Mouse (Mus musculus) olfactory bulb, adult 2 months (tissue): ENCODE data around the gene Edn1. TPM values are rescaled to one million over a fixed set of nuclear protein-coding genes. Genes with fewer than 3 reads are reported as not detected.

Source experiments
- H3K27ac ChIP-seq: fragments of 200-500 bp; 2 replicates; pipeline ENCODE4 v1.5.1; 2012; ENCODE audit warnings: low read depth, low read length; ENCODE audit not compliant: insufficient read depth
- H3K4me1 ChIP-seq: fragments of 200-500 bp; 2 replicates; pipeline ENCODE4 v1.6.1; 2012; ENCODE audit warnings: low read length; ENCODE audit not compliant: control insufficient read depth, insufficient read depth
- H3K4me3 ChIP-seq: fragments of 200-500 bp; 2 replicates; pipeline ENCODE4 v1.5.1; 2012; ENCODE audit warnings: mild to moderate bottlenecking, low read depth, low read length, moderate library complexity; ENCODE audit not compliant: insufficient read depth
- CTCF ChIP-seq: fragments of 200-500 bp; IDR thresholded peaks from 2 replicates; pipeline ENCODE4 v1.5.1; 2012; ENCODE audit warnings: low read depth, mild to moderate bottlenecking, low read length, moderate library complexity; ENCODE audit not compliant: insufficient read depth
- POLR2A ChIP-seq: fragments of 200-500 bp; IDR thresholded peaks from 2 replicates; pipeline ENCODE4 v1.6.1; 2012; ENCODE audit warnings: mild to moderate bottlenecking, low read depth, low read length, moderate library complexity; ENCODE audit not compliant: insufficient read depth
- WGBS: fragments of 180-500 bp; shearing (Covaris S2); methylation state at CpG from one replicate; pipeline ENCODE4 v1.1.7; 2018; 5-methylcytosine and 5-hydroxymethylcytosine counted together
- polyA plus RNA-seq: library from polyadenylated mRNA; stranded (reverse); fragments of >200 nt; gene quantifications from 2 replicates; pipeline ENCODE4 v1.2.4, GENCODE M21; 2012; ENCODE audit warnings: low replicate concordance; ENCODE audit not compliant: missing spikeins, insufficient read depth, insufficient read length

Gene Edn1
- not detected in 2 replicates for polyA plus RNA-seq

- H3K27ac ChIP-seq, result no peak within 1 kb of the TSS
- 2% methylated on average over 26 of the region's 26 CpGs for WGBS
Observed at GRCm38 (mm10) chr13:42301161-42301721, at the start of gene Edn1. Gene Edn1 (plus strand): TSS chr13:42301476.

GRCm38 (mm10) chr13:42253821-42254220, 47.5 kb upstream of the Edn1 start:
- H3K4me1 ChIP-seq, result no peaks in the 10 kb centered on the region
- H3K27ac ChIP-seq, result no peak overlapping the region
- H3K4me3 ChIP-seq, result no peak overlapping the region
- 88% methylated on average over 5 of the region's 5 CpGs for WGBS
- TF ChIP-seq POLR2A, result no peak
- no peak for TF ChIP-seq CTCF

More at GRCm38 (mm10) chr13:42301161-42301721, at the start of gene Edn1:
- H3K4me3 ChIP-seq, result peak within 1 kb of the TSS; percentile 30
- peaks cover 6% of the 10 kb centered on the region for H3K4me1 ChIP-seq
- no peak for TF ChIP-seq CTCF
- no peak for TF ChIP-seq POLR2A

- no peaks in the 10 kb centered on the region for H3K4me1 ChIP-seq
- no peak overlapping the region for H3K27ac ChIP-seq
- TF ChIP-seq POLR2A (no peak), CTCF (no peak)
- WGBS, result 73% methylated on average over 1 of the region's 1 CpGs
- H3K4me3 ChIP-seq, result no peak overlapping the region
Observed at GRCm38 (mm10) chr13:42255105-42255504, 46.2 kb upstream of the Edn1 start.

- TF ChIP-seq CTCF, result no peak
- no peak for TF ChIP-seq POLR2A
- H3K27ac ChIP-seq, result no peak overlapping the region
- WGBS, result 90% methylated on average over 5 of the region's 5 CpGs
- no peaks in the 10 kb centered on the region for H3K4me1 ChIP-seq
- H3K4me3 ChIP-seq, result no peak overlapping the region
Observed at GRCm38 (mm10) chr13:42258422-42258821, 42.9 kb upstream of the Edn1 start.

- TF ChIP-seq POLR2A, result no peak
- no peak for TF ChIP-seq CTCF
- 91% methylated on average over 6 of the region's 6 CpGs for WGBS
- no peaks in the 10 kb centered on the region for H3K4me1 ChIP-seq
- no peak overlapping the region for H3K4me3 ChIP-seq
- no peak overlapping the region for H3K27ac ChIP-seq
Observed at GRCm38 (mm10) chr13:42260667-42261066, 40.6 kb upstream of the Edn1 start.

GRCm38 (mm10) chr13:42270051-42270450, 31.2 kb upstream of the Edn1 start:
- Histone ChIP-seq H3K27ac (no peak overlapping the region), H3K4me3 (no peak overlapping the region), H3K4me1 (no peaks in the 10 kb centered on the region)
- TF ChIP-seq CTCF (no peak), POLR2A (no peak)
- WGBS, result 62% methylated on average over 9 of the region's 9 CpGs

- Histone ChIP-seq H3K4me3 (no peak overlapping the region), H3K4me1 (no peaks in the 10 kb centered on the region), H3K27ac (no peak overlapping the region)
- TF ChIP-seq CTCF, result no peak
- TF ChIP-seq POLR2A, result no peak
- WGBS, result 88% methylated on average over 9 of the region's 9 CpGs
Observed at GRCm38 (mm10) chr13:42276774-42277454, 24.4 kb upstream of the Edn1 start.

- no peaks in the 10 kb centered on the region for H3K4me1 ChIP-seq
- 99% methylated on average over 2 of the region's 2 CpGs for WGBS
Observed at GRCm38 (mm10) chr13:42277751-42278150, 23.5 kb upstream of the Edn1 start.

GRCm38 (mm10) chr13:42285896-42286295, 15.4 kb upstream of the Edn1 start:
- whole genome bisulfite sequencing, result 77% methylated on average over 3 of the region's 3 CpGs
- Histone ChIP-seq H3K27ac (no peak overlapping the region), H3K4me3 (no peak overlapping the region), H3K4me1 (no peaks in the 10 kb centered on the region)
- TF ChIP-seq POLR2A (no peak), CTCF (no peak)

More at GRCm38 (mm10) chr13:42277751-42278150, 23.5 kb upstream of the Edn1 start:
- Histone ChIP-seq H3K4me3 (no peak overlapping the region), H3K27ac (no peak overlapping the region)
- no peak for TF ChIP-seq CTCF
- TF ChIP-seq POLR2A, result no peak

GRCm38 (mm10) chr13:42286768-42287167, 14.5 kb upstream of the Edn1 start:
- Histone ChIP-seq H3K4me3 (no peak overlapping the region), H3K27ac (no peak overlapping the region), H3K4me1 (no peaks in the 10 kb centered on the region)
- no peak for TF ChIP-seq POLR2A
- no peak for TF ChIP-seq CTCF
- 91% methylated on average over 4 of the region's 4 CpGs for WGBS
